Mouse (Mus musculus) embryonic facial prominence, embryonic 15.5 days (tissue): ENCODE results near the gene Slc15a4. TPM values are rescaled to one million over a fixed set of nuclear protein-coding genes. Genes with fewer than 3 reads are reported as not detected.

Experiments used
- ATAC-seq: fragments of 200-750 bp; cut with Nextera tagmentation; 2 replicates; pipeline ENCODE4 v1.8.0; 2017; ENCODE audit warnings: low read depth, moderate TSS enrichment; ENCODE audit not compliant: insufficient number of reproducible peaks, low FRiP score, low TSS enrichment
- H3K27ac ChIP-seq: fragments of 300-500 bp; sonication (generic); replicated peaks from 2 replicates; pipeline ENCODE4 v1.5.1; 2015; ENCODE audit warnings: mild to moderate bottlenecking, inconsistent platforms
- H3K27me3 ChIP-seq: fragments of 300-500 bp; sonication (generic); 2 replicates; pipeline ENCODE4 v1.6.1; 2015; ENCODE audit warnings: inconsistent platforms
- H3K36me3 ChIP-seq: fragments of 300-500 bp; sonication (generic); 2 replicates; pipeline ENCODE4 v1.6.1; 2015; ENCODE audit warnings: mild to moderate bottlenecking, inconsistent platforms
- H3K4me1 ChIP-seq: fragments of 300-500 bp; sonication (generic); 2 replicates; pipeline ENCODE4 v1.6.1; 2015; ENCODE audit warnings: inconsistent platforms
- H3K4me2 ChIP-seq: fragments of 300-500 bp; sonication (generic); replicated peaks from 2 replicates; pipeline ENCODE4 v1.6.1; 2015; ENCODE audit warnings: mild to moderate bottlenecking, inconsistent platforms
- H3K4me3 ChIP-seq: fragments of 300-500 bp; sonication (generic); replicated peaks from 2 replicates; pipeline ENCODE4 v1.5.1; 2015; ENCODE audit warnings: mild to moderate bottlenecking, inconsistent platforms
- H3K9ac ChIP-seq: fragments of 300-500 bp; sonication (generic); 2 replicates; pipeline ENCODE4 v1.6.1; 2015; ENCODE audit warnings: inconsistent platforms
- H3K9me3 ChIP-seq: fragments of 300-500 bp; sonication (generic); replicated peaks from 2 replicates; pipeline ENCODE4 v1.6.1; 2016; ENCODE audit warnings: inconsistent platforms
- WGBS: fragments of 180-500 bp; shearing (Covaris S2); methylation state at CpG from one replicate; pipeline ENCODE4 v1.1.7; 2015; 5-methylcytosine and 5-hydroxymethylcytosine counted together
- polyA plus RNA-seq: library from polyadenylated mRNA; unstranded; fragments of >200 nt; fragmentation: Nextera tagmentation; extraction: Ambion mirVana; gene quantifications from 2 replicates; pipeline ENCODE4 v1.2.1, GENCODE M21; 2015

Slc15a4 gene
- polyA plus RNA-seq, 1 experiment from 2014 or later = 22.5 TPM

DNA sequence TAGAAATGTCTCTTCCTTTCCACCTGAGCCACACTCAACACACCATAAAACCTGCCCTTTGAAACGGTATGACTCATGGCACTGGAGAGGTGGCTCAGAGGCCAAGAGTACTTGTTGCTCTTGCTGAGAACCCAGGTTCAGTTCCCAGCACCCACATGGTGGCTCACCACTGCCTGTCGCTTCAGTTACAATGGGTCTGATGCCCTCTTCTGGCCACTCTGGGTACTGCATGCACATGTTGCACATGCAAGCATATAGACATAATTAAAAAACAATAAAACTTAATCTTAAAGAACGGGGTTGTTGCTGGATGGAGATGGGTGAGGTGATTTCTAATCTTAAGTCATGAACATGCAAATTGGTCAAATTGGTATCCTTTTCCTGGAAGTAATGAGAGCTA lies 7.7 kb upstream of the Slc15a4 start:
- no peaks in the 10 kb centered on the region for H3K4me1 ChIP-seq
- no peak for ATAC-seq
- no peak overlapping the region for H3K4me2 ChIP-seq
- no peak overlapping the region for H3K27ac ChIP-seq
- H3K9me3 ChIP-seq = no peaks in the 10 kb centered on the region
- H3K9ac ChIP-seq = no peak overlapping the region
- no peaks in the 10 kb centered on the region for H3K36me3 ChIP-seq
- 92% methylated on average over 3 of the region's 3 CpGs for WGBS
- no peaks in the 10 kb centered on the region for H3K27me3 ChIP-seq
- no peak overlapping the region for H3K4me3 ChIP-seq

DNA sequence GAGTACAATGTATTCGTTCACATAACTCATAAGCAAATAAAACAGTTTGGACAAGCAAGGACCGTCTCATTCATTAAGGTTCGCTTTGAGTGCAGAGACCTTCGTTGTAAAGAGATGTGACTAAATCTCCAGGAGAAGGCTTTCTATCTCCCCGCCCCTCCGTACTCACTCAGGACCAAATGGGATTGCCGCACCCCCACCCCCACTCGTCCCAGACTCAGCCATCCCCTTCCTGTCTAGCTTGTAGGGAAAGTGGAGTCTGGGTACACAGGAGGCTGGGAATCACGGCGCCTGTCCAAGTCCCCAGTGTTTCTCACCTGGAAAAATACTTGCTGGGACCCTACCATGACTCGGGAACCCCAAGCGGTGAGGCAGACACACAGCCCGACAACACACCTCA lies 6.9 kb upstream of the Slc15a4 start:
- Histone ChIP-seq H3K4me2 (no peak overlapping the region), H3K4me3 (no peak overlapping the region), H3K27me3 (no peaks in the 10 kb centered on the region), H3K4me1 (no peaks in the 10 kb centered on the region), H3K27ac (no peak overlapping the region), H3K36me3 (no peaks in the 10 kb centered on the region), H3K9ac (no peak overlapping the region), H3K9me3 (no peaks in the 10 kb centered on the region)
- 93% methylated on average over 13 of the region's 13 CpGs for WGBS
- no peak for ATAC-seq

DNA sequence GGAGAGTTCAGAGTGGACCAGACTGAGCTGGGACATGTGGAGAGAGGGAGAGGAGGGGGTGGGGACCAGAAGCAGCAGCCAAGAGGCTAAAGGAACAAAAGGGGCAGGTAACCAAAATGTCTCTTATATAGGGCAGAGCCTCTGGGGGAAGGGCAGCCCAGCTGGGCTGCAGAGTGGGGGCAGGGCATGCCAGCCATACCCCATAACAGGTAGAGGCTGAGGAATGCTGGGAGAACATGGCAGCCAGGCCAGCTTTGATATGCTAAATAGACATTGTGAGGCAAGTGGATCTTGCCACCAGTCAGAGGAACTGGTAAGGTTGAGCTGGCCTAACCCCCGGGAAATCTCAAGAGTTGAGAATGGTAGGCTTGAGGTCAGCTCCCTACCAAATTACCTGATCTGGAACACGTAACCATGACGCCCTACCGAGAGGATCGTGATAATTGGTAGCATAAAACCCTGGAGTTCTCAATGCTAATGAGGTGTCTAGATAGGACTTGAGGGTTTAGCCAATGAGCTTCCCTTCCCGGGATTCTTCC lies 6.4 kb upstream of the Slc15a4 start:
- WGBS = 84% methylated on average over 6 of the region's 6 CpGs
- no peak overlapping the region for H3K4me3 ChIP-seq
- H3K4me2 ChIP-seq = no peak overlapping the region

GRCm38 (mm10) chr5:127638177-127638576 lies 5.5 kb upstream of the Slc15a4 start:
- 84% methylated on average over 2 of the region's 2 CpGs for WGBS

More for the DNA sequence above, 6.4 kb upstream of the Slc15a4 start:
- Histone ChIP-seq H3K36me3 (no peaks in the 10 kb centered on the region), H3K27ac (no peak overlapping the region), H3K9me3 (no peaks in the 10 kb centered on the region), H3K27me3 (no peaks in the 10 kb centered on the region), H3K4me1 (no peaks in the 10 kb centered on the region), H3K9ac (no peak overlapping the region)
- ATAC-seq = no peak

DNA sequence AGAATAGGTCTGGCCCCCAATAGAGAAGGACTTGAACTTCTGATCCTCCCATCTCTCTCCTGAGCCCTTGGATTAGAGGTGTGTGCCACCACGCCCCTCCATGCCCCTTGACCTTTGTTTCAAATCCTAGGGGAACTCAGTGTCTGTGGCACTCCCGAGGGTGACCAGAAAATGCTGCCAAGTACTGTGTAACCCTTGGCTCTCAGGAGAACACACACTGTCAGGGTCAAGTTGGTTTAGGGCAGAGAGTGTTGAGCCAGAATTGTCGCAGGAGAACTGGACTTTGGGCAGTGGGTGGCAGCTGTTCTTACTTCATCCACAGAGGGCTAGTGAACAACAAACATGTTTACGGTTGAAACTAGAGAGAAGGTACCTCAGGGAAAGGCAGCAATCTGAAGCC lies 4.9 kb upstream of the Slc15a4 start:
- ATAC-seq = no peak
- Histone ChIP-seq H3K27ac (no peak overlapping the region), H3K4me1 (peaks cover 5% of the 10 kb centered on the region), H3K9ac (no peak overlapping the region), H3K9me3 (no peaks in the 10 kb centered on the region), H3K36me3 (no peaks in the 10 kb centered on the region), H3K4me3 (no peak overlapping the region), H3K27me3 (peaks cover 5% of the 10 kb centered on the region), H3K4me2 (no peak overlapping the region)
- 77% methylated on average over 4 of the region's 4 CpGs for WGBS

More at GRCm38 (mm10) chr5:127638177-127638576, 5.5 kb upstream of the Slc15a4 start:
- Histone ChIP-seq H3K4me3 (no peak overlapping the region), H3K36me3 (no peaks in the 10 kb centered on the region), H3K4me1 (0 out of 2 replicates have a peak, but pooled peaks cover 2% of the 10 kb centered on the region), H3K9me3 (no peaks in the 10 kb centered on the region), H3K9ac (no peak overlapping the region), H3K27me3 (peaks cover 4% of the 10 kb centered on the region; the same call in 1 of the 2 replicates), H3K27ac (no peak overlapping the region), H3K4me2 (no peak overlapping the region)
- ATAC-seq = no peak

GRCm38 (mm10) chr5:127633666-127634065 lies 969 bp upstream of the Slc15a4 start:
- Histone ChIP-seq H3K9ac (no peak overlapping the region), H3K36me3 (no peaks in the 10 kb centered on the region), H3K9me3 (no peaks in the 10 kb centered on the region), H3K4me1 (peaks cover 11% of the 10 kb centered on the region), H3K4me2 (no peak overlapping the region), H3K4me3 (no peak overlapping the region), H3K27ac (no peak overlapping the region), H3K27me3 (peaks cover 15% of the 10 kb centered on the region)
- no peak for ATAC-seq
- 88% methylated on average over 7 of the region's 7 CpGs for WGBS

DNA sequence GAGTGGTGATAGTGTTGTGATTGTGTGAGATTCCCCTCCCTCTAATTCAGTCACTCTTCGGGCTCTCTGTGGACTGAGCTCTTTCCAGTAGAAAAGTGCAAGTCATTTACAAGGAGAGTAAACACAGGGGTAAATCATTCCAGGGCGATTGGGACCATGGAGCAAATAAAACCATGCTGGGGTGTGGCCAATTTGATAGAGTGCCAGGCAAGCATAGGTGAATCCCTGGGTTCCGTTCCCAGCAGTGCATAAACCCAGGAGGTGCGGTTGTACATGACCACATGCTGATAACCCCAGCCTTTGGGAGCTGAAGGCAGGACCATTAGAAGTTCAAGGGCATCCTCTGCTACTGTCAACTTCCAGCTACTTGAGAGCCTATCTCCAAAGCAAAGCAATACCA lies 491 bp upstream of the Slc15a4 start:
- no peaks in the 10 kb centered on the region for H3K9me3 ChIP-seq
- H3K4me2 ChIP-seq = peak overlapping the region; percentile 96
- no peaks in the 10 kb centered on the region for H3K36me3 ChIP-seq
- H3K4me3 ChIP-seq = no peak overlapping the region
- peaks cover 15% of the 10 kb centered on the region for H3K27me3 ChIP-seq
- no peak overlapping the region for H3K9ac ChIP-seq
- H3K4me1 ChIP-seq = peaks cover 11% of the 10 kb centered on the region
- 37% methylated on average over 4 of the region's 4 CpGs for WGBS
- no peak overlapping the region for H3K27ac ChIP-seq
- ATAC-seq = no peak

GRCm38 (mm10) chr5:127631671-127632070 lies 1.0 kb downstream of the Slc15a4 start:
- Histone ChIP-seq H3K4me2 (peak overlapping the region; percentile 96), H3K36me3 (no peaks in the 10 kb centered on the region), H3K27ac (no peak overlapping the region), H3K9ac (no peak overlapping the region), H3K4me1 (peaks cover 11% of the 10 kb centered on the region), H3K4me3 (peak overlapping the region; percentile 50), H3K9me3 (no peaks in the 10 kb centered on the region), H3K27me3 (peaks cover 15% of the 10 kb centered on the region)
- WGBS = 19% methylated on average over 5 of the region's 5 CpGs
- no peak for ATAC-seq

DNA sequence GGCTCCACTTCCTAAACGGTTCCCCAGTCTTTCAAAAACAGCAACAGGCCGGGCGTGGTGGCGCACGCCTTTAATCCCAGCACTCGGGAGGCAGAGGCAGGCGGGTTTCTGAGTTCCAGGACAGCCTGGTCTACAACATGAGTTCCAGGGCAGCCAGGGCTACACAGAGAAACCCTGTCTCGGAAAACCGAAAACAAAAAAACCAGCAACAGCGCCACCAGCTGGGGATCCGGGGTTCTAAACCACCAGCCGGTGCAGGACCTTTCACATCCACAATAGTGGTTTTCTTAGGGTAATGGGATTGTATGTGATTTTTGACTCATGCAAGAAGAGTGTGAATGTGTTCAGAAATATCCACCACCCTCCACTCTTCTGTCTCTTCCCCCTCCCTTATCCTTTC lies 5.5 kb downstream of the Slc15a4 start:
- peaks cover 2% of the 10 kb centered on the region; the same call in 1 of the 2 replicates for H3K4me1 ChIP-seq
- H3K4me3 ChIP-seq = no peak overlapping the region
- H3K9ac ChIP-seq = no peak overlapping the region
- peaks cover 6% of the 10 kb centered on the region for H3K27me3 ChIP-seq
- H3K36me3 ChIP-seq = no peaks in the 10 kb centered on the region
- no peaks in the 10 kb centered on the region for H3K9me3 ChIP-seq
- no peak overlapping the region for H3K4me2 ChIP-seq
- H3K27ac ChIP-seq = no peak overlapping the region
- 83% methylated on average over 12 of the region's 12 CpGs for WGBS
- ATAC-seq = no peak

GRCm38 (mm10) chr5:127624427-127625213 lies 8.1 kb downstream of the Slc15a4 start:
- Histone ChIP-seq H3K36me3 (no peaks in the 10 kb centered on the region), H3K4me1 (no peaks in the 10 kb centered on the region), H3K9ac (no peak overlapping the region), H3K4me2 (no peak overlapping the region), H3K9me3 (no peaks in the 10 kb centered on the region), H3K27ac (no peak overlapping the region), H3K27me3 (no peaks in the 10 kb centered on the region; the same call in 1 of the 2 replicates), H3K4me3 (no peak overlapping the region)
- ATAC-seq = no peak
- WGBS = 77% methylated on average over 10 of the region's 10 CpGs

DNA sequence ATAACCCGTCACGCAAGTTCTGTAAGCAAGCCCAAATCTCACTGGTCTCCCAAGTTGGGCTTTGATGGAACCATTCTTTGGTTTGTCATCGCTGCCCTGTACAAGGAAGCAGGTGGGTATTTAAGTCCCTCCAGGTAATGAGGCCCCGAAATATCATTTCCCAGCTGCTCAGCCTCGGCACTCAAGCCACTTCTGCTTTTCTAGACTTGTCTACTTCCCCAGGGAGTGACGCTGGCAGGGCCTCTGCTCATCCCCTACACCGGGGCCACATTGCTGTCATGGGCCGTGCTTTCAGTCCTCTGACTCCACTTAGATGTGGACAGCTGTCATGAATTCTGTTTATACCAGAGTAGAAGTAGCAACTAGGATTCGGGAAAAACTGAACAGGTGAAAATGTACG lies 11.6 kb downstream of the Slc15a4 start:
- H3K27ac ChIP-seq = no peak overlapping the region
- H3K4me2 ChIP-seq = no peak overlapping the region
- no peaks in the 10 kb centered on the region for H3K36me3 ChIP-seq
- H3K9ac ChIP-seq = no peak overlapping the region
- no peaks in the 10 kb centered on the region; the same call in 1 of the 2 replicates for H3K27me3 ChIP-seq
- peaks cover 4% of the 10 kb centered on the region for H3K4me1 ChIP-seq
- whole genome bisulfite sequencing = 70% methylated on average over 10 of the region's 10 CpGs
- ATAC-seq = no peak
- no peak overlapping the region for H3K4me3 ChIP-seq
- no peaks in the 10 kb centered on the region for H3K9me3 ChIP-seq
